Mouse (Mus musculus): ENCODE measurements at regions not wholly inside any gene's neighbourhood (a gene's known extent, or its start where the extent isn't known, plus 50 kb on each side); places are given as distances from the start of the nearest gene placed in this dataset.

DNA sequence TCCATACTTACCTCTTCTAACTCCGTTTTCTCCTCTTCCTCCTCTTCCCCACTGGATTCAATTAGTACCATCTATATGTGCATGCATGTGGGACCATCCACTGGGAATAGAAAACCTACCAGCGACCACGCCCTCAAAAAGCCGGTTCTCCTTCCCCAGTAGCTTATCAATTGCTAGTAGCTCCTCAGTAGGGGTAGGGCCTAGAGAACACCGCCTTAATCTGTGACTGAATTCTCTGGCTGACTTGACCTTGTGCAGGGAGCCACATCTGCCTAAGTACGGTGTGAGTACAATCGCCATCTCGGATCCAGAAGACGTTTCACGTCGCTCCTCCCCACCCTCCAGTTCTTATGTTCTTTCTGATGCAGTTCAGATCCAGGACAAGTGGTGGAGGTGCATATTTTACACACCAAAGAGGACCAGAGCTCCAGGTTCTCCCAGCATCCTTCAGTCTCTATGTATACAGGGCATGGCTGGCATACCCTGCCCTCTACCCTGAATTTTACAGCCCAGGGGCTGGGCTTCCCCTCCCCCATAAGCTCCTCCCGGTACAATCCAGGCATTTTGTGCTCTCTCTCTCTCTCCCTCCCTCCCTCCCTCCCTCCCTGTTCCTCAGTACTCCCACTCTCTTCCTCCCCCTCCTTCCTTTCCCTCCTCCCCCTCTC, 61.0 kb upstream of the Zfp366 start:
- TF ChIP-seq CTCF (IDR thresholded peaks at IDR 0.05; ENCODE audit: insufficient read depth, low read depth, low read length) (no peak), POLR2A (IDR thresholded peaks at IDR 0.05; ENCODE audit: insufficient read depth, low read depth, low read length) (no peak)

All from olfactory bulb, adult 2 months (tissue).